Mouse (Mus musculus) embryo, embryonic 10 days (tissue): Measurements from ENCODE around the gene Lama2.
"Not testable (repeated sequence)": the region's sequence is repeated elsewhere in the genome, so short reads cannot be mapped to it uniquely, and the experiment has no call there.

Experiments
- DNase-seq: peaks from one replicate; pipeline ENCODE4 v3.0.0-alpha.2; 2015; ENCODE audit warnings: low spot score

Lama2 gene

GRCm38 (mm10) chr10:27007364-27007763, 612.2 kb downstream of the Lama2 start:
- DNase-seq = no peak

GRCm38 (mm10) chr10:27005716-27006115, 613.8 kb downstream of the Lama2 start:
- no peak for DNase-seq

- no peak for DNase-seq
Observed at GRCm38 (mm10) chr10:27001554-27002178, 617.9 kb downstream of the Lama2 start.

- DNase-seq = no peak
Observed at GRCm38 (mm10) chr10:26996684-26997083, 622.9 kb downstream of the Lama2 start.

- DNase-seq = no peak
Observed at GRCm38 (mm10) chr10:26995987-26996386, 623.6 kb downstream of the Lama2 start.

GRCm38 (mm10) chr10:26995182-26995975, 624.2 kb downstream of the Lama2 start:
- peak; percentile 79 for DNase-seq

GRCm38 (mm10) chr10:26993971-26994761, 625.4 kb downstream of the Lama2 start:
- DNase-seq = no peak

GRCm38 (mm10) chr10:26985451-26985850, 634.1 kb downstream of the Lama2 start:
- no peak for DNase-seq

GRCm38 (mm10) chr10:26984082-26984481, 635.5 kb downstream of the Lama2 start:
- DNase-seq = not testable (repeated sequence)

- no peak for DNase-seq
Observed at GRCm38 (mm10) chr10:26983583-26983982, 636.0 kb downstream of the Lama2 start.

GRCm38 (mm10) chr10:26982621-26983020, 636.9 kb downstream of the Lama2 start:
- no peak for DNase-seq

GRCm38 (mm10) chr10:26975372-26975771, 644.2 kb downstream of the Lama2 start:
- DNase-seq = no peak

GRCm38 (mm10) chr10:26974224-26974623, 645.3 kb downstream of the Lama2 start:
- DNase-seq = no peak

GRCm38 (mm10) chr10:26973575-26973974, 646.0 kb downstream of the Lama2 start:
- no peak for DNase-seq

GRCm38 (mm10) chr10:26958513-26958912, 661.0 kb downstream of the Lama2 start:
- DNase-seq = no peak

GRCm38 (mm10) chr10:26950448-26950847, 669.1 kb downstream of the Lama2 start:
- no peak for DNase-seq

- no peak for DNase-seq
Observed at GRCm38 (mm10) chr10:26949667-26950066, 669.9 kb downstream of the Lama2 start.

GRCm38 (mm10) chr10:26948331-26948730, 671.2 kb downstream of the Lama2 start:
- DNase-seq = no peak

- no peak for DNase-seq
Observed at GRCm38 (mm10) chr10:26939549-26939948, 680.0 kb downstream of the Lama2 start.

GRCm38 (mm10) chr10:26938464-26938863, 681.1 kb downstream of the Lama2 start:
- DNase-seq = not testable (repeated sequence)

GRCm38 (mm10) chr10:26936056-26936455, 683.5 kb downstream of the Lama2 start:
- DNase-seq = not testable (repeated sequence)
